Mouse (Mus musculus) midbrain, postnatal 0 days (tissue): Measurements from ENCODE around the gene Cdh23. TPM values are rescaled to one million over a fixed set of nuclear protein-coding genes. Genes with fewer than 3 reads are reported as not detected.

Experiments used
- ATAC-seq: fragments of 200-750 bp; cut with Nextera tagmentation; 2 replicates; pipeline ENCODE4 v1.8.0; 2017; ENCODE audit warnings: moderate number of reproducible peaks, mild to moderate bottlenecking, moderate TSS enrichment, moderate library complexity; ENCODE audit not compliant: low FRiP score
- DNase-seq: peaks from one replicate; pipeline ENCODE4 v3.0.0-alpha.2; 2015; ENCODE audit warnings: low spot score
- H3K27ac ChIP-seq: fragments of 300-500 bp; sonication (generic); 2 replicates; pipeline ENCODE4 v1.5.1; 2014; ENCODE audit warnings: low read depth, mild to moderate bottlenecking, low read length, mixed read lengths
- H3K27me3 ChIP-seq: fragments of 300-500 bp; sonication (generic); 2 replicates; pipeline ENCODE4 v1.6.1; 2014; ENCODE audit warnings: low read length, control low read depth, mixed read lengths; ENCODE audit not compliant: insufficient read depth
- H3K36me3 ChIP-seq: fragments of 300-500 bp; sonication (generic); 2 replicates; pipeline ENCODE4 v1.6.1; 2014; ENCODE audit warnings: low read length, control low read depth, mixed read lengths; ENCODE audit not compliant: insufficient read depth
- H3K4me1 ChIP-seq: fragments of 300-500 bp; sonication (generic); 2 replicates; pipeline ENCODE4 v1.6.1; 2014; ENCODE audit warnings: mild to moderate bottlenecking, control low read depth, antibody characterized with exemption, low read length, mixed read lengths; ENCODE audit not compliant: insufficient read depth
- H3K4me2 ChIP-seq: fragments of 300-500 bp; sonication (generic); 2 replicates; pipeline ENCODE4 v1.6.1; 2014; ENCODE audit warnings: low read depth, mild to moderate bottlenecking, low read length, mixed read lengths; ENCODE audit not compliant: poor library complexity, severe bottlenecking
- H3K4me3 ChIP-seq: fragments of 300-500 bp; sonication (generic); 2 replicates; pipeline ENCODE4 v1.5.1; 2014; ENCODE audit warnings: low read depth, mild to moderate bottlenecking, low read length, moderate library complexity
- H3K9ac ChIP-seq: fragments of 300-500 bp; sonication (generic); replicated peaks from 2 replicates; pipeline ENCODE4 v1.6.1; 2014; ENCODE audit warnings: mild to moderate bottlenecking, low read length, moderate library complexity, mixed read lengths; ENCODE audit not compliant: poor library complexity, severe bottlenecking
- H3K9me3 ChIP-seq: fragments of 300-500 bp; sonication (generic); 2 replicates; pipeline ENCODE4 v1.6.1; 2016; ENCODE audit warnings: low read length, control low read depth
- CTCF ChIP-seq: IDR thresholded peaks from 2 replicates; pipeline ENCODE4 v1.5.1; 2016; ENCODE audit warnings: antibody characterized with exemption, mild to moderate bottlenecking
- WGBS: fragments of 180-500 bp; shearing (Covaris S2); extraction: QIAGEN DNeasy Blood & Tissue Kit; methylation state at CpG from one replicate; pipeline ENCODE4 v1.1.7; 2014; 5-methylcytosine and 5-hydroxymethylcytosine counted together
- polyA plus RNA-seq: library from polyadenylated mRNA; unstranded; fragments of >200 nt; fragmentation: Nextera tagmentation; extraction: Ambion mirVana; gene quantifications from 2 replicates; pipeline ENCODE4 v1.2.1, GENCODE M21; 2015
- total RNA-seq: library from RNA; depleted of rRNA; stranded (reverse); fragments of >200 nt; gene quantifications from 2 replicates; pipeline ENCODE4 v1.2.3, GENCODE M21; 2014

The Cdh23 gene
- total and polyA plus RNA-seq, 2 experiments from 2014 or later: 4.8 to 20.8 TPM

- Histone ChIP-seq H3K27me3 (no peaks in the 10 kb centered on the region), H3K4me1 (no peaks in the 10 kb centered on the region), H3K9ac (no peak overlapping the region), H3K9me3 (no peaks in the 10 kb centered on the region), H3K27ac (no peak overlapping the region), H3K4me2 (no peak overlapping the region), H3K36me3 (no peaks in the 10 kb centered on the region), H3K4me3 (no peak overlapping the region)
- ATAC-seq: no peak
- no peak for TF ChIP-seq CTCF
- 81% methylated on average over 4 of the region's 4 CpGs for WGBS
- no peak for DNase-seq
These were observed 10.0 kb upstream of the Cdh23 start for GRCm38 (mm10) chr10:60706268-60706667.

GRCm38 (mm10) chr10:60705134-60705533 lies 8.8 kb upstream of the Cdh23 start:
- no peaks in the 10 kb centered on the region for H3K36me3 ChIP-seq
- no peaks in the 10 kb centered on the region for H3K4me1 ChIP-seq
- ATAC-seq: no peak
- H3K9me3 ChIP-seq: no peaks in the 10 kb centered on the region
- WGBS: 74% methylated on average over 2 of the region's 2 CpGs
- no peak overlapping the region for H3K27ac ChIP-seq
- no peak for DNase-seq
- H3K9ac ChIP-seq: no peak overlapping the region
- no peak overlapping the region for H3K4me2 ChIP-seq
- no peak for TF ChIP-seq CTCF
- H3K27me3 ChIP-seq: peaks cover 2% of the 10 kb centered on the region; the same call in 1 of the 2 replicates
- H3K4me3 ChIP-seq: no peak overlapping the region

DNA sequence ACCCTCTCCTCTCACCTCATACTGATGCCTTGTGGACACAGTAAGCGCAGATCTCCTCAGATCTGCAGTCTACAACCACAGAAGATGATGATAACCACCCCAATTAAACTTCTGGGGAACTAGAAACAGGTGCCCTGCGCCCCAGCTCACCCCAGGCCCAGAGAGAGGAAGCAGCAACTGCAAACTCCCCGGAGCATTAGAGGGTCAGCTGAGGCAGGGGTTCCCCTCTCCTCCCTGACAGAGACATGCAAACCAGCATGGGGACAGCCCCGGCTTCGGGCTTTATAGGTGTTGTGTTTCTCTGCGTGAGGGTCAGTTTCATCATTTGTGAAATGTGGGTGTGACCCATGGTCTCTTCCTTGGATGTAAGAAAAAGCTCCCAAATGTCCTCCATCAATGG lies 1.5 kb upstream of the Cdh23 start:
- Histone ChIP-seq H3K4me2 (no peak overlapping the region), H3K4me1 (0 out of 2 replicates have a peak, but pooled peaks cover 2% of the 10 kb centered on the region)
- WGBS: 88% methylated on average over 6 of the region's 6 CpGs

GRCm38 (mm10) chr10:60696975-60697374 lies 685 bp upstream of the Cdh23 start:
- H3K4me3 ChIP-seq: no peak overlapping the region
- DNase-seq (peak; percentile 51), ATAC-seq (no peak)
- no peaks in the 10 kb centered on the region for H3K36me3 ChIP-seq
- peak; percentile 80 for TF ChIP-seq CTCF
- H3K4me2 ChIP-seq: no peak overlapping the region
- no peak overlapping the region for H3K27ac ChIP-seq
- WGBS: 20% methylated on average over 5 of the region's 5 CpGs
- H3K4me1 ChIP-seq: 0 out of 2 replicates have a peak, but pooled peaks cover 2% of the 10 kb centered on the region
- no peaks in the 10 kb centered on the region for H3K9me3 ChIP-seq
- H3K27me3 ChIP-seq: peaks cover 2% of the 10 kb centered on the region
- no peak overlapping the region for H3K9ac ChIP-seq

More for the DNA sequence above, 1.5 kb upstream of the Cdh23 start:
- Histone ChIP-seq H3K27ac (no peak overlapping the region), H3K9me3 (no peaks in the 10 kb centered on the region), H3K4me3 (no peak overlapping the region), H3K9ac (no peak overlapping the region), H3K27me3 (peaks cover 2% of the 10 kb centered on the region), H3K36me3 (no peaks in the 10 kb centered on the region)
- no peak for ATAC-seq
- TF ChIP-seq CTCF: no peak
- DNase-seq: no peak

GRCm38 (mm10) chr10:60691671-60692390 lies 4.5 kb downstream of the Cdh23 start:
- Histone ChIP-seq H3K27ac (no peak overlapping the region), H3K27me3 (peaks cover 30% of the 10 kb centered on the region), H3K36me3 (no peaks in the 10 kb centered on the region), H3K9ac (no peak overlapping the region), H3K9me3 (no peaks in the 10 kb centered on the region), H3K4me3 (no peak overlapping the region), H3K4me2 (no peak overlapping the region), H3K4me1 (0 out of 2 replicates have a peak, but pooled peaks cover under 1% of the 10 kb centered on the region)
- WGBS: 56% methylated on average over 20 of the region's 20 CpGs
- no peak for TF ChIP-seq CTCF
- DNase-seq: peak; percentile 24
- no peak for ATAC-seq

GRCm38 (mm10) chr10:60690960-60691359 lies 5.3 kb downstream of the Cdh23 start:
- DNase-seq: no peak
- 50% methylated on average over 6 of the region's 6 CpGs for WGBS
- Histone ChIP-seq H3K4me2 (no peak overlapping the region), H3K27me3 (peaks cover 39% of the 10 kb centered on the region), H3K4me1 (peaks cover 9% of the 10 kb centered on the region; the same call in 1 of the 2 replicates), H3K36me3 (no peaks in the 10 kb centered on the region), H3K27ac (no peak overlapping the region), H3K4me3 (no peak overlapping the region), H3K9ac (no peak overlapping the region), H3K9me3 (no peaks in the 10 kb centered on the region)
- no peak for ATAC-seq
- TF ChIP-seq CTCF: no peak
